In genomic region chr16:92465226-92465625, GRCm38 (mm10) we compare ENCODE assay signal across 7 mouse cellular contexts. TPM values are rescaled to one million over a fixed set of nuclear protein-coding genes. Genes with fewer than 3 reads are reported as not detected.
DNase-seq lines count a peak whose midpoint lies in the region; ATAC-seq lines count a peak whose summit lies in the region.

No protein-coding gene starts in this region.

- H3K4me3 ChIP-seq in megakaryocyte, embryonic 14.5 days (replicated peaks) = peak overlapping the region; percentile 98
- H3K4me3 ChIP-seq in embryonic facial prominence, embryonic 13.5 days = peak overlapping the region; percentile 80
- H3K4me3 ChIP-seq in limb, embryonic 10.5 days = peak overlapping the region; percentile 87
- peak overlapping the region; percentile 69 for H3K4me3 ChIP-seq in stomach, embryonic 15.5 days (replicated peaks)

- 9% methylated on average over 10 of the region's 10 CpGs for WGBS in embryonic facial prominence, embryonic 13.5 days
- 25% methylated on average over 10 of the region's 10 CpGs for WGBS in limb, embryonic 10.5 days
- 8% methylated on average over 10 of the region's 10 CpGs for WGBS in stomach, embryonic 15.5 days

- H3K36me3 ChIP-seq in megakaryocyte, embryonic 14.5 days (replicated peaks; ENCODE audit: low read length) = no peaks in the 10 kb centered on the region
- no peaks in the 10 kb centered on the region for H3K36me3 ChIP-seq in embryonic facial prominence, embryonic 13.5 days
- H3K36me3 ChIP-seq in limb, embryonic 10.5 days = no peaks in the 10 kb centered on the region; the same call in 1 of the 2 replicates
- no peaks in the 10 kb centered on the region for H3K36me3 ChIP-seq in stomach, embryonic 15.5 days

- no peak for ATAC-seq in megakaryocyte, adult 5-6 weeks (ENCODE audit: poor library complexity, severe bottlenecking)
- no peak for ATAC-seq in embryonic facial prominence, embryonic 13.5 days (ENCODE audit: insufficient number of reproducible peaks, insufficient read depth, low FRiP score, low TSS enrichment, low read depth)
- ATAC-seq in stomach, embryonic 15.5 days (ENCODE audit: insufficient read depth, low FRiP score, low read depth) = no peak
- ATAC-seq in megakaryocyte progenitor cell, adult 5-6 weeks (replicated peaks; ENCODE audit: poor library complexity) = no peak

- peaks cover 36% of the 10 kb centered on the region for H3K27me3 ChIP-seq in megakaryocyte, embryonic 14.5 days (replicated peaks)
- H3K27me3 ChIP-seq in embryonic facial prominence, embryonic 13.5 days = 0 out of 2 replicates have a peak, but pooled peaks cover 4% of the 10 kb centered on the region
- no peaks in the 10 kb centered on the region for H3K27me3 ChIP-seq in limb, embryonic 10.5 days (ENCODE audit: low read depth, poor library complexity, severe bottlenecking)
- H3K27me3 ChIP-seq in stomach, embryonic 15.5 days (replicated peaks) = no peaks in the 10 kb centered on the region

- DNase-seq in limb, embryonic 10.5 days (ENCODE audit: low spot score) = no peak
- DNase-seq in retina, embryonic 14.5 days (ENCODE audit: low spot score) = no peak

- H3K27ac ChIP-seq in embryonic facial prominence, embryonic 13.5 days = no peak overlapping the region
- peak overlapping the region; percentile 86 for H3K27ac ChIP-seq in limb, embryonic 10.5 days
- no peak overlapping the region for H3K27ac ChIP-seq in stomach, embryonic 15.5 days

- H3K4me2 ChIP-seq in embryonic facial prominence, embryonic 13.5 days = peak overlapping the region; percentile 82
- H3K4me2 ChIP-seq in stomach, embryonic 15.5 days = peak overlapping the region; percentile 83

- H3K9me3 ChIP-seq in megakaryocyte, embryonic 14.5 days = no peaks in the 10 kb centered on the region
- no peaks in the 10 kb centered on the region for H3K9me3 ChIP-seq in embryonic facial prominence, embryonic 13.5 days
- H3K9me3 ChIP-seq in limb, embryonic 10.5 days (replicated peaks) = no peaks in the 10 kb centered on the region
- no peaks in the 10 kb centered on the region for H3K9me3 ChIP-seq in stomach, embryonic 15.5 days

- H3K9ac ChIP-seq in embryonic facial prominence, embryonic 13.5 days = peak overlapping the region; percentile 90
- H3K9ac ChIP-seq in stomach, embryonic 15.5 days = peak overlapping the region; percentile 57

- peaks cover 22% of the 10 kb centered on the region for H3K4me1 ChIP-seq in megakaryocyte, embryonic 14.5 days
- H3K4me1 ChIP-seq in embryonic facial prominence, embryonic 13.5 days = peaks cover 28% of the 10 kb centered on the region
- H3K4me1 ChIP-seq in limb, embryonic 10.5 days = peaks cover 37% of the 10 kb centered on the region
- peaks cover 14% of the 10 kb centered on the region for H3K4me1 ChIP-seq in stomach, embryonic 15.5 days

RNA-seq across cellular contexts. Expression of gene Rcan1, which starts 5.4 kb away (rescaled TPM):
- polyA plus RNA-seq in megakaryocyte, embryonic 14.5 days (2012; ENCODE audit: insufficient read depth, low replicate concordance) = 2.4 and 3.6 TPM in 2 replicates
- total RNA-seq in megakaryocyte, adult 5-6 weeks (2015) = 8.6 and 8.8 TPM in 2 replicates
- total RNA-seq in megakaryocyte, adult 5-6 weeks (2017) = 8.8 and 11.5 TPM in 2 replicates
- polyA plus RNA-seq in embryonic facial prominence, embryonic 13.5 days (2015; fragmentation: Nextera tagmentation; extraction: Ambion mirVana) = 34.9 and 37.2 TPM in 2 replicates
- 26.1 and 28.0 TPM in 2 replicates for polyA plus RNA-seq in limb, embryonic 10.5 days (2016; fragmentation: Nextera tagmentation; extraction: Ambion mirVana)
- 24.5 TPM in 2 replicates for polyA plus RNA-seq in stomach, embryonic 15.5 days (2015; fragmentation: Nextera tagmentation; extraction: Ambion mirVana)
- 6.9 and 7.8 TPM in 2 replicates for total RNA-seq in megakaryocyte progenitor cell, adult 5-6 weeks (2015)
- total RNA-seq in megakaryocyte progenitor cell, adult 5-6 weeks (2017) = 8.4 and 8.6 TPM in 2 replicates

RNA-seq across cellular contexts. Expression of gene Clic6, which starts 20.3 kb away (rescaled TPM):
- polyA plus RNA-seq in megakaryocyte, embryonic 14.5 days (2012; ENCODE audit: insufficient read depth, low replicate concordance) = not detected in 2 replicates
- total RNA-seq in megakaryocyte, adult 5-6 weeks (2015) = not detected in 2 replicates
- total RNA-seq in megakaryocyte, adult 5-6 weeks (2017) = not detected in 2 replicates
- 3.0 and 3.8 TPM in 2 replicates for polyA plus RNA-seq in embryonic facial prominence, embryonic 13.5 days (2015; fragmentation: Nextera tagmentation; extraction: Ambion mirVana)
- 0.64 and 0.84 TPM in 2 replicates for polyA plus RNA-seq in limb, embryonic 10.5 days (2016; fragmentation: Nextera tagmentation; extraction: Ambion mirVana)
- 38.5 and 43.9 TPM in 2 replicates for polyA plus RNA-seq in stomach, embryonic 15.5 days (2015; fragmentation: Nextera tagmentation; extraction: Ambion mirVana)
- not detected in 2 replicates for total RNA-seq in megakaryocyte progenitor cell, adult 5-6 weeks (2015)
- total RNA-seq in megakaryocyte progenitor cell, adult 5-6 weeks (2017) = 0.04 TPM in 1 of 2 replicates, not detected in the other
